Mouse (Mus musculus): ENCODE results near the gene Lamb3.

The Lamb3 gene

DNA sequence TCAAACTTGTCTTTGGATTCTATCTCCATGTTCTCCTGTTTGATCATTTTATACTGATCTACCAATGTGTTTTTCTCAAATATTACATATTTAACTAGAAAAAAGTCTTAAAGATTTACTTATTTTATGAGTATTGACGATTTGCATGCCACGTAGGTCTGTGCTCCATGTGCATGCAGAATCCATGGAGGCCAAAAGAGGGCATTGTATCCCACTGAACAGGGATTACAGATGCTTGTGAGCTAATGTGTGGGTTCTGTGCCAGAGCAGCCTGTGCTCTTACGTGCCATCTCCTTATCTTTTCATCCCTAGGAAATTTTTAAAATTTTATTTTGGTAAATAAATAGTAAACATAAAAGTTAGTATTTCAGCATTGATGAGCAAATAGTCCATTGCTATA is 184.8 kb downstream of the Lamb3 start:
- no peak for DNase-seq

All from cerebellum, postnatal 14 days (tissue).